Mouse (Mus musculus): Measurements from ENCODE around the gene Babam2. TPM values are rescaled to one million over a fixed set of nuclear protein-coding genes. Genes with fewer than 3 reads are reported as not detected.

Babam2 gene
- polyA plus RNA-seq, 1 experiment from 2014 or later = 46.9 TPM

- Histone ChIP-seq H3K36me3 (no peaks in the 10 kb centered on the region), H3K27me3 (no peaks in the 10 kb centered on the region), H3K4me3 (no peak overlapping the region), H3K9me3 (no peaks in the 10 kb centered on the region), H3K4me2 (replicated peaks) (no peak overlapping the region), H3K9ac (replicated peaks) (no peak overlapping the region), H3K4me1 (0 out of 2 replicates have a peak, but pooled peaks cover 4% of the 10 kb centered on the region), H3K27ac (replicated peaks) (no peak overlapping the region)
- no peak for ATAC-seq (replicated peaks)
- WGBS = 92% methylated on average over 11 of the region's 11 CpGs
Observed at GRCm38 (mm10) chr5:31987541-31988307, 290.2 kb downstream of the Babam2 start.

GRCm38 (mm10) chr5:31997189-31997954, 299.9 kb downstream of the Babam2 start:
- Histone ChIP-seq H3K27me3 (no peaks in the 10 kb centered on the region), H3K36me3 (no peaks in the 10 kb centered on the region), H3K27ac (replicated peaks) (no peak overlapping the region), H3K9me3 (no peaks in the 10 kb centered on the region), H3K4me3 (no peak overlapping the region), H3K4me1 (no peaks in the 10 kb centered on the region), H3K9ac (replicated peaks) (no peak overlapping the region), H3K4me2 (replicated peaks) (no peak overlapping the region)
- WGBS = 83% methylated on average over 4 of the region's 4 CpGs
- ATAC-seq (replicated peaks) = no peak

- ATAC-seq (replicated peaks) = no peak
- H3K9ac ChIP-seq (replicated peaks) = no peak overlapping the region
- H3K9me3 ChIP-seq = no peaks in the 10 kb centered on the region
- H3K27ac ChIP-seq (replicated peaks) = no peak overlapping the region
- no peaks in the 10 kb centered on the region for H3K27me3 ChIP-seq
- H3K36me3 ChIP-seq = no peaks in the 10 kb centered on the region
- WGBS = 72% methylated on average over 2 of the region's 2 CpGs
- H3K4me3 ChIP-seq = no peak overlapping the region
- H3K4me2 ChIP-seq (replicated peaks) = no peak overlapping the region
- no peaks in the 10 kb centered on the region for H3K4me1 ChIP-seq
Observed at GRCm38 (mm10) chr5:31998806-31999205, 301.3 kb downstream of the Babam2 start.

GRCm38 (mm10) chr5:32000076-32000475, 302.6 kb downstream of the Babam2 start:
- no peak overlapping the region for H3K27ac ChIP-seq (replicated peaks)
- no peak overlapping the region for H3K9ac ChIP-seq (replicated peaks)
- ATAC-seq (replicated peaks) = no peak
- H3K4me2 ChIP-seq (replicated peaks) = no peak overlapping the region
- 79% methylated on average over 3 of the region's 3 CpGs for WGBS
- H3K4me3 ChIP-seq = no peak overlapping the region
- H3K9me3 ChIP-seq = no peaks in the 10 kb centered on the region
- H3K27me3 ChIP-seq = no peaks in the 10 kb centered on the region
- H3K4me1 ChIP-seq = no peaks in the 10 kb centered on the region
- no peaks in the 10 kb centered on the region for H3K36me3 ChIP-seq

- Histone ChIP-seq H3K36me3 (no peaks in the 10 kb centered on the region), H3K9ac (replicated peaks) (no peak overlapping the region), H3K4me2 (replicated peaks) (no peak overlapping the region), H3K4me3 (no peak overlapping the region), H3K9me3 (no peaks in the 10 kb centered on the region), H3K27ac (replicated peaks) (no peak overlapping the region), H3K4me1 (no peaks in the 10 kb centered on the region), H3K27me3 (no peaks in the 10 kb centered on the region)
- ATAC-seq (replicated peaks) = no peak
- 90% methylated on average over 9 of the region's 9 CpGs for WGBS
Observed at GRCm38 (mm10) chr5:32001266-32001665, 303.8 kb downstream of the Babam2 start.

- H3K4me2 ChIP-seq (replicated peaks) = no peak overlapping the region
- ATAC-seq (replicated peaks) = no peak
- WGBS = 74% methylated on average over 3 of the region's 3 CpGs
- no peak overlapping the region for H3K9ac ChIP-seq (replicated peaks)
- H3K9me3 ChIP-seq = no peaks in the 10 kb centered on the region
- no peak overlapping the region for H3K27ac ChIP-seq (replicated peaks)
- no peaks in the 10 kb centered on the region for H3K4me1 ChIP-seq
- H3K36me3 ChIP-seq = no peaks in the 10 kb centered on the region
- no peak overlapping the region for H3K4me3 ChIP-seq
- H3K27me3 ChIP-seq = no peaks in the 10 kb centered on the region
Observed at GRCm38 (mm10) chr5:32001771-32002170, 304.3 kb downstream of the Babam2 start.

- Histone ChIP-seq H3K9me3 (no peaks in the 10 kb centered on the region), H3K4me1 (no peaks in the 10 kb centered on the region), H3K9ac (replicated peaks) (no peak overlapping the region), H3K4me3 (no peak overlapping the region), H3K36me3 (no peaks in the 10 kb centered on the region), H3K4me2 (replicated peaks) (no peak overlapping the region), H3K27ac (replicated peaks) (no peak overlapping the region), H3K27me3 (no peaks in the 10 kb centered on the region)
- no peak for ATAC-seq (replicated peaks)
- WGBS = 84% methylated on average over 3 of the region's 3 CpGs
Observed at GRCm38 (mm10) chr5:32008401-32008800, 310.9 kb downstream of the Babam2 start.

GRCm38 (mm10) chr5:32010056-32010455, 312.6 kb downstream of the Babam2 start:
- Histone ChIP-seq H3K4me2 (replicated peaks) (no peak overlapping the region), H3K4me1 (no peaks in the 10 kb centered on the region), H3K36me3 (no peaks in the 10 kb centered on the region), H3K9me3 (no peaks in the 10 kb centered on the region), H3K27ac (replicated peaks) (no peak overlapping the region), H3K27me3 (no peaks in the 10 kb centered on the region), H3K4me3 (no peak overlapping the region), H3K9ac (replicated peaks) (no peak overlapping the region)
- 85% methylated on average over 4 of the region's 4 CpGs for WGBS
- no peak for ATAC-seq (replicated peaks)

GRCm38 (mm10) chr5:32013053-32013452, 315.6 kb downstream of the Babam2 start:
- H3K27me3 ChIP-seq = no peaks in the 10 kb centered on the region
- H3K27ac ChIP-seq (replicated peaks) = no peak overlapping the region
- H3K4me1 ChIP-seq = no peaks in the 10 kb centered on the region
- no peak for ATAC-seq (replicated peaks)
- H3K9me3 ChIP-seq = no peaks in the 10 kb centered on the region
- H3K4me2 ChIP-seq (replicated peaks) = no peak overlapping the region
- H3K9ac ChIP-seq (replicated peaks) = no peak overlapping the region
- no peaks in the 10 kb centered on the region for H3K36me3 ChIP-seq
- 85% methylated on average over 2 of the region's 2 CpGs for WGBS
- H3K4me3 ChIP-seq = no peak overlapping the region

- H3K4me3 ChIP-seq = no peak overlapping the region
- H3K4me2 ChIP-seq (replicated peaks) = no peak overlapping the region
- ATAC-seq (replicated peaks) = no peak
- H3K9ac ChIP-seq (replicated peaks) = no peak overlapping the region
- no peak overlapping the region for H3K27ac ChIP-seq (replicated peaks)
- H3K27me3 ChIP-seq = no peaks in the 10 kb centered on the region
- 90% methylated on average over 7 of the region's 7 CpGs for WGBS
- no peaks in the 10 kb centered on the region for H3K4me1 ChIP-seq
- no peaks in the 10 kb centered on the region for H3K36me3 ChIP-seq
- no peaks in the 10 kb centered on the region for H3K9me3 ChIP-seq
Observed at GRCm38 (mm10) chr5:32014786-32015185, 317.3 kb downstream of the Babam2 start.

- no peak overlapping the region for H3K27ac ChIP-seq (replicated peaks)
Observed at GRCm38 (mm10) chr5:32015949-32016478, 318.5 kb downstream of the Babam2 start.

GRCm38 (mm10) chr5:32017686-32018085, 320.2 kb downstream of the Babam2 start:
- H3K4me2 ChIP-seq (replicated peaks) = no peak overlapping the region
- H3K4me3 ChIP-seq = no peak overlapping the region
- H3K9me3 ChIP-seq = no peaks in the 10 kb centered on the region
- H3K9ac ChIP-seq (replicated peaks) = no peak overlapping the region
- no peak for ATAC-seq (replicated peaks)
- WGBS = 85% methylated on average over 3 of the region's 3 CpGs
- H3K27me3 ChIP-seq = no peaks in the 10 kb centered on the region
- H3K27ac ChIP-seq (replicated peaks) = no peak overlapping the region
- H3K36me3 ChIP-seq = no peaks in the 10 kb centered on the region
- no peaks in the 10 kb centered on the region for H3K4me1 ChIP-seq

More at GRCm38 (mm10) chr5:32015949-32016478, 318.5 kb downstream of the Babam2 start:
- no peak overlapping the region for H3K4me3 ChIP-seq
- WGBS = 84% methylated on average over 9 of the region's 9 CpGs
- H3K36me3 ChIP-seq = no peaks in the 10 kb centered on the region
- H3K9ac ChIP-seq (replicated peaks) = no peak overlapping the region
- ATAC-seq (replicated peaks) = no peak
- no peak overlapping the region for H3K4me2 ChIP-seq (replicated peaks)
- no peaks in the 10 kb centered on the region for H3K4me1 ChIP-seq
- no peaks in the 10 kb centered on the region for H3K27me3 ChIP-seq
- no peaks in the 10 kb centered on the region for H3K9me3 ChIP-seq

Measured in forebrain, embryonic 15.5 days (tissue).